Mouse (Mus musculus): ENCODE data around the gene Olfr1177-ps. TPM values are rescaled to one million over a fixed set of nuclear protein-coding genes. Genes with fewer than 3 reads are reported as not detected.

The Olfr1177-ps gene
- total RNA-seq (2012; rRNA removed) (not detected in 2 replicates), polyA plus RNA-seq (2012; ENCODE audit: insufficient read depth in 1 of 2, insufficient read length in 2 of 2, low read depth in 1 of 2, low replicate concordance in 2 of 2, missing spikeins in 1 of 2) (not detected)

DNA sequence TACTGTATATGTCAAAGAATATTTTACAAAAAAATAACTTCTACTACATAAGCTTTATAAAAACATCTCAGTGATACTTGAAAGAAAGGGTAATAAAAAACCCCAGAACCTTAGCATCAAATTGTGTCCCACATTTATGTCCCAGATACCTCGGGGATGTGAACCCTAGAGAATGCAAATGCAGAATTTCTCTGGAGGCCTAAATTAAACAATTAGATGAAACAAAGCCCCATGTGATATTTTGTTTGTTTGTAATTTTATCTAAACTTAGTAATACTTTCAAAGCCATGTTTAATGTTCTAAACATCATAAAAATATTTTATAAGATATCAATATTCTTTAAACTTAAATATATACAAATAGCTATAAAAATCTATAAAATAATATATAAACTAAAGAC lies at the start of gene Olfr1177-ps:
Gene Olfr1177-ps, minus strand, starts transcription at position 101 of the 400 bp plus-strand sequence.
- no peaks in the 10 kb centered on the region for H3K4me1 ChIP-seq (ENCODE audit: control insufficient read depth in 1 of 2, insufficient read depth in 2 of 2, low read length in 2 of 2)
- H3K9ac ChIP-seq (ENCODE audit: control insufficient read depth, low read depth, low read length, poor library complexity, severe bottlenecking) = no peak within 1 kb of the TSS
- no peak within 1 kb of the TSS for H3K4me3 ChIP-seq (ENCODE audit: control insufficient read depth in 1 of 2, insufficient read depth in 1 of 2, low read depth in 2 of 2, low read length in 2 of 2)
- no peaks in the 10 kb centered on the region for H3K9me3 ChIP-seq (replicated peaks; ENCODE audit: insufficient read depth, low read length)
- no peaks in the 10 kb centered on the region for H3K36me3 ChIP-seq (ENCODE audit: control insufficient read depth in 1 of 2, insufficient read depth in 2 of 2, low read length in 2 of 2)
- no peak for DNase-seq (ENCODE audit: low read depth, low spot score)
- no peak for TF ChIP-seq CHD1 (IDR thresholded peaks at IDR 0.05; ENCODE audit: low read depth, low read length)
- TF ChIP-seq EP300 (IDR thresholded peaks at IDR 0.05; ENCODE audit: low read depth in 1 of 2, low read length in 2 of 2) = no peak
- TF ChIP-seq POLR2AphosphoS2 (IDR thresholded peaks at IDR 0.05; ENCODE audit: low read length) = no peak
- no peak within 1 kb of the TSS for H3K27ac ChIP-seq (ENCODE audit: control insufficient read depth, low read depth, low read length)
- H3K27me3 ChIP-seq (ENCODE audit: control insufficient read depth in 1 of 2, insufficient read depth in 2 of 2, low read length in 2 of 2) = no peaks in the 10 kb centered on the region
- H3K79me2 ChIP-seq (ENCODE audit: control insufficient read depth, insufficient read depth, low read length, poor library complexity) = no peaks in the 10 kb centered on the region

DNA sequence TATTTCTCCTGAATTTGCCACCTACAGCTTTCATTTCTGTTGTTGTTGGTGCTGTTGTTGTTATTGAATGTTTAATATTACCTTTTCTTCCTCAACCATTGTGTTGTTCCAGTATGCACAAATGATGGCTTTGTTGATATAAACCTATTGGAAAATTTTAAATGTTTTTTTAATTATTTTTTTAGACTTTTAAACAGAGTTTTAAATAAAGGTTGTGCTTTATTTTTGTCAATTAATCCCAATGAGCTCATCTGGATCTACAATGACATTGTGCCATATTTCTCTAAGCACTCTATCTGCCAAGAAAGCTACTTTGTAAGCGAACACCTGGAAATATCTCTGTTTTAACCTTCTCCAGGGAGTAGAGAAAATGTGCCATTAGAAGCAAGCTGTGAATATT lies 40.5 kb upstream of the Olfr1177-ps start, which contains the start of gene Olfr1178:
Gene Olfr1178, plus strand, starts transcription at position 301 of the 400 bp plus-strand sequence.
- no peak for DNase-seq (ENCODE audit: low read depth, low spot score)
- no peaks in the 10 kb centered on the region for H3K36me3 ChIP-seq (ENCODE audit: control insufficient read depth in 1 of 2, insufficient read depth in 2 of 2, low read length in 2 of 2)
- H3K27ac ChIP-seq (ENCODE audit: control insufficient read depth, low read depth, low read length) = no peak within 1 kb of the TSS
- H3K9ac ChIP-seq (ENCODE audit: control insufficient read depth, low read depth, low read length, poor library complexity, severe bottlenecking) = no peak within 1 kb of the TSS
- H3K27me3 ChIP-seq (ENCODE audit: control insufficient read depth in 1 of 2, insufficient read depth in 2 of 2, low read length in 2 of 2) = no peaks in the 10 kb centered on the region
- H3K79me2 ChIP-seq (ENCODE audit: control insufficient read depth, insufficient read depth, low read length, poor library complexity) = no peaks in the 10 kb centered on the region
- H3K9me3 ChIP-seq (replicated peaks; ENCODE audit: insufficient read depth, low read length) = no peaks in the 10 kb centered on the region
- H3K4me3 ChIP-seq (ENCODE audit: control insufficient read depth in 1 of 2, insufficient read depth in 1 of 2, low read depth in 2 of 2, low read length in 2 of 2) = no peak within 1 kb of the TSS
- no peak for TF ChIP-seq NELFE (IDR thresholded peaks at IDR 0.05; ENCODE audit: low read depth, low read length)
- no peak for TF ChIP-seq CHD2 (IDR thresholded peaks at IDR 0.05; ENCODE audit: low read length)
- TF ChIP-seq MEF2A (IDR thresholded peaks at IDR 0.05; ENCODE audit: extremely low read depth, insufficient replicate concordance, low read depth, low read length, poor library complexity, severe bottlenecking) = no peak
- TF ChIP-seq USF1 (IDR thresholded peaks at IDR 0.05; ENCODE audit: low read depth, low read length) = no peak
- TF ChIP-seq ELF1 (IDR thresholded peaks at IDR 0.05; ENCODE audit: low read depth, low read length) = no peak
- TF ChIP-seq RAD21 (IDR thresholded peaks at IDR 0.05; ENCODE audit: low read depth, low read length) = no peak
- no peak for TF ChIP-seq HCFC1 (IDR thresholded peaks at IDR 0.05; ENCODE audit: low read depth, low read length)
- TF ChIP-seq GATA1 (IDR thresholded peaks at IDR 0.05; ENCODE audit: low read depth, low read length) = no peak
- TF ChIP-seq GABPA (IDR thresholded peaks at IDR 0.05; ENCODE audit: low read depth, low read length) = no peak
- TF ChIP-seq UBTF (IDR thresholded peaks at IDR 0.05; ENCODE audit: borderline replicate concordance, insufficient read depth, low read depth, low read length) = no peak
- no peak for TF ChIP-seq CTCF (IDR thresholded peaks at IDR 0.05 in 2 of 3, conservative IDR thresholded peaks at IDR 0.05 in 1 of 3; ENCODE audit: control insufficient read depth in 1 of 3, insufficient read depth in 1 of 3, low read depth in 2 of 3, low read length in 3 of 3, poor library complexity in 1 of 3, severe bottlenecking in 1 of 3)
- TF ChIP-seq NRF1 (IDR thresholded peaks at IDR 0.05; ENCODE audit: insufficient read depth, low read depth, low read length, poor library complexity, severe bottlenecking) = no peak
- no peak for TF ChIP-seq RCOR1 (IDR thresholded peaks at IDR 0.05; ENCODE audit: low read depth, low read length)
- TF ChIP-seq MYB (IDR thresholded peaks at IDR 0.05; ENCODE audit: low read depth, low read length) = no peak
- no peak for TF ChIP-seq EP300 (IDR thresholded peaks at IDR 0.05; ENCODE audit: low read depth in 1 of 2, low read length in 2 of 2)
- TF ChIP-seq TAL1 (IDR thresholded peaks at IDR 0.05; ENCODE audit: low read length) = no peak
- H3K4me1 ChIP-seq (ENCODE audit: control insufficient read depth in 1 of 2, insufficient read depth in 2 of 2, low read length in 2 of 2) = no peaks in the 10 kb centered on the region

Measured in MEL (cell line).